Mouse (Mus musculus) heart, adult 8-10 months (tissue): Measurements from ENCODE around the gene Tigd4. TPM values are rescaled to one million over a fixed set of nuclear protein-coding genes. Genes with fewer than 3 reads are reported as not detected.
"Not testable (repeated sequence)": the region's sequence is repeated elsewhere in the genome, so short reads cannot be mapped to it uniquely, and the experiment has no call there.

Source experiments
- DNase-seq: peaks from one replicate; pipeline ENCODE4 v3.0.0; 2022; ENCODE audit warnings: low spot score
- total RNA-seq, 4 experiments: library from RNA; stranded (reverse); gene quantifications; 2 replicates each; pipeline ENCODE4 v1.2.4; 2022

Tigd4 gene
- total RNA-seq, result under 1 TPM in 2 of 4 experiments, not detected in 2; 0.09 to 0.11 TPM

GRCm38 (mm10) chr3:84593274-84593673, at the start of gene Tigd4:
Tigd4 (plus strand) TSS chr3:84593574.
- no peak for DNase-seq

GRCm38 (mm10) chr3:84547177-84547576, 46.2 kb upstream of the Tigd4 start:
- peak; percentile 11 for DNase-seq

GRCm38 (mm10) chr3:84555780-84556179, 37.6 kb upstream of the Tigd4 start:
- DNase-seq, result no peak

DNA sequence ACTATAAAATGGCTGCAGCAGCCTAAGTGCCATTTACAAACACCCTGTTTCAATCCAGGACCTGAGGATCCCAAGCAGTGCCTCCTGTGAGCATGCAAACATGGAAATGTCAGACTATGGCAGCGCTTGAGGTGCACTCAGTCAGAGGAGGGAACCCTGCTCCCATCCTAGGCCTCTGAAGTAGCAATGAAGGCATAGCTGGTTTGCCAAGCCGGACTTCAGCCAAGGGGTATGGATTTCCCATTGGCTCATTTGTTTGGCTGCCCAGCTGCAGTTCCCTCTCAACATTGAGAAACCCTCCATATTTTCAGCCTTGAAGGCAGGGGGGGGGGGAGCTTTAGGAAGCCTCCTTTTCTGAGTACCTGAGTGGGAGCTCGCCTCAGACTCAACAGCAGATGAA, 35.1 kb upstream of the Tigd4 start:
- DNase-seq, result no peak

DNA sequence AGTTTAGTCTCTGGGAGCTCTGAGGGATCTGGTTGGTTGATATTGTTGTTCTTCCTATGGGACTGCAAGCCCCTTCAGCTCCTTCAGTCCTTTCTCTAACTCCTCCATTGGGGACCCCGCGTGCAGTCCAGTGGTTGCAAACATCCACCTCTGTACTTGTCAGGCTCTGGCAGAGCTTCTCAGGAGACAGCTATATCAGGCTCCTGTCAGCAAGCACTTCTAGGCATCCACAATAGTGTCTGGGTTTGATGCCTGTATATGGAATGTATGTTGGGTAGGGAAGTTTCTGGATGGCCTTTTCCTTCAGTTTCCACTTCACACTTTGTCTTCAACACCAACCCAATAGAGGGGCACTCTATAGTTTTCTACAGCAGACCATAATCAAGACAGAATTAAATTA, 30.5 kb upstream of the Tigd4 start:
- not testable (repeated sequence) for DNase-seq

DNA sequence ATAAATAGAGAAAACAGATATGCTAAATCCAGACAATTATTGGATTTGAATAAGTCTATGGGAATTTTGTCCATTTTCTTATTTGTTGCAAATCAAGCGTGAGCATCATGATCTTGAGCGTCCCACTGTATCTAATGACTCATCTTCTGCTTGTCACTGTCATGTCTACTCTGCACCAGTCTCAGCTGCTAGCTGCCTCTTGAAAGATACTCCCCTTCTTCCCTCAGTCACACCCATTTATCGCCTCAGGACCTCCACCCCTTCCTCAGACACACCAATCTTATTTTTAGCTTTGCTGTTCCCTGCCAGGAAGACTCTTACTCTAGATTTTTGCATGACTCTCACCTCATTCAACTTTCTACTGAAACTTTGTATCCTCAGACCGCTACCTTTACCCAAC, 30.0 kb upstream of the Tigd4 start:
- no peak for DNase-seq

- DNase-seq, result peak; percentile 36
These were observed 24.8 kb upstream of the Tigd4 start for GRCm38 (mm10) chr3:84568540-84568939.

DNA sequence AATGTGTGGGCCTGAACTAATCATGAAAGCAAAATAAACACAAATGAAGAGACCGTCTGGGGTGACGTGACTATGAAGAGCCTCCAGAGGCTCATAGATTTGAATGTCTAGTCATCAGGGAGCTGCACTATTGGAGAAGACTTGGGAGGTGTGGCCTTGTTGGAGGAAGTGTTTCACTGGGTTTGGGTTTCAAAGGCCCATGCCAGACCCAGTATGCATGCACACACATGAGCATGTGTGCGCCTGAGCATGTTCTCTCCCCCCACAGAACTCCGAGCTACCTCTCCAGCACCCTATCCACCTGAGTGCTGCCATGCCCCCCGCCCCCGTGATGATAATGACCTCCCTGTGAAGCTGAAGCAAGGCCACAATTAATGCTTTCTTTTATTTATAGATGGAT, 23.8 kb upstream of the Tigd4 start:
- DNase-seq, result no peak

DNA sequence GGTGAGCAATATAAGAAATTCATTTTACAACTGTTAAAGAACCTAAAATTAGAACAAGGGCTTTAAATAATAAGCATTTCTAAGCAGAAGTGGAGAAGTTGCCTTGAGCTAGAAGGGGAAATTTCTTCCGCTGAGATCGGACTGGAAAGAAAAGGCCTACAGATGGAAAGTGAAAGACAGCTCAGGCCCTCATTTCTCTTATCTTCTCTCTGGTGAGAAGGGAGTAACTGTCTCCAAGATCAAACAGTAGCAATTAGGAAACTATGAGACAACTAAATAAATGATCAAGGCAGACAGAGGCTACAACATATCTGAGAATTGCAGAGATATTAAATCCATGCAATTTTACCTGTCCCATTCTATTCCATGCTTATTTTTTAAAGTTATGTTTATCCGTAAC, 22.9 kb upstream of the Tigd4 start:
- no peak for DNase-seq

- no peak for DNase-seq
These were observed 12.7 kb upstream of the Tigd4 start for GRCm38 (mm10) chr3:84580716-84581115.

GRCm38 (mm10) chr3:84581696-84582022, 11.7 kb upstream of the Tigd4 start:
- no peak for DNase-seq

DNA sequence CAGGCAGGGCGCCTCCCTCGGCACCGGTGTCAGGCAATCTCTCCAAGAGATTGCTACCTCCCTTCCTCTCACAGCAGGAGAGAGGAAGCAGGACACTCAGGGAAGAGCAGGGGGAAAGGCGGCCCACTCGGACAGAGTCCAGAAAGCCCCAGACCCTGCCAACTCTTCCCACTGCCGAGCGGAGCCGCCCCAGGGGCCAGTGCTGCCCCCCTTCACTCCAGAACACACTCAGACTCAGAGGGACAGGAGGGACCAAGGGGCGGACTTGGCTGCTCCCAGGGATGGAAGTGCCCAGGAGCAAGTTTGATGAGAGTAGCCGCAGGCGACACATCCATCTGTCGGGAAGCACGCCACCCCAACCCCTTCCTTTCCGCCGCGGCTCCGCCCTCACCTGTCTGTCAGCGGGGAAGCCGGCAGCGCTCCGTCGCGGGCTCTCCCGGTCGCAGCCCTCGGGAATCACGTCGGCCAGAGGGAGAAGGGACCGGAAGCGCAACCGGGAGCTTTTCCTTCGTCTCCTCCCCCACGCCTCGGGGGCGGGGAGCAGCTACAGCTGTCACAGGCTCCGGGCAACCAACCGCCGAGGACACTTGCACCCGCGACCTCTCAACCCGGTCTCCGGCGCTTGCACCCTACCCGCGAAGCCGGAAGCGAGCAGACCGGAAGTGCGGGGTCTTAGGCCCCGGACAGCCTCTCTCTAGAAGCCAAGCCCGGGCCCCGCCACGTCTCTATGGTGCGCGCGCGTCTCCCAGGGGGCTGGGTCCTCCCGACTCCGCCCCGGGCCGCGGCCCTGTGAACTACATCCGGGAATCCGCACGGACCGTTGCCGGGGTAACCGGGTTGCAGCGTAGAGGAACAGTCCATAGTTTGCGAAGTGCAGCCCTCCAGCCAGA, 11.1 kb upstream of the Tigd4 start, which contains the start of gene Arfip1:
TSS of gene Arfip1 (minus strand) at position 603 of the 890 bp plus-strand sequence.
- peak; percentile 95 for DNase-seq

DNA sequence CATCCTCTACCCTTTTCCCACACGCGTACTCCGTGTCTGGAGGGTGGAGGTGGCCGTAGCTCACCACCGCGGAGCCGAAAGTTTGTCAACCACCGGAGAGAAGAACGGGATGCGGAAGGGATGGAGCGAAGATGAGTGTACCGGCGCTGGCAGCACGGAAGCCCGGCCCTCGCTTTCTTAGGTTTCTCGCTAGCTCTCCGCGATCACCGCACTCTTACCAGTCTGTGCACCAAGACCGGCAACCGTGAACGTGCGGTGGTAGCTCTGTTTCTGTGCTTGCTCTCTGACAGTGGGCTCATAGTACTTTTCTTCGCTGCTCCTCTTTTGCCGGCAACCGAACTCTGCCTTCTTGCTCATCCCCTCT, 10.5 kb upstream of the Tigd4 start:
- no peak for DNase-seq

GRCm38 (mm10) chr3:84586736-84587135, 6.6 kb upstream of the Tigd4 start:
- DNase-seq, result no peak

- no peak for DNase-seq
These were observed 1.7 kb downstream of the Tigd4 start for GRCm38 (mm10) chr3:84594894-84595676.

- no peak for DNase-seq
These were observed 2.4 kb downstream of the Tigd4 start for GRCm38 (mm10) chr3:84595677-84596234.

DNA sequence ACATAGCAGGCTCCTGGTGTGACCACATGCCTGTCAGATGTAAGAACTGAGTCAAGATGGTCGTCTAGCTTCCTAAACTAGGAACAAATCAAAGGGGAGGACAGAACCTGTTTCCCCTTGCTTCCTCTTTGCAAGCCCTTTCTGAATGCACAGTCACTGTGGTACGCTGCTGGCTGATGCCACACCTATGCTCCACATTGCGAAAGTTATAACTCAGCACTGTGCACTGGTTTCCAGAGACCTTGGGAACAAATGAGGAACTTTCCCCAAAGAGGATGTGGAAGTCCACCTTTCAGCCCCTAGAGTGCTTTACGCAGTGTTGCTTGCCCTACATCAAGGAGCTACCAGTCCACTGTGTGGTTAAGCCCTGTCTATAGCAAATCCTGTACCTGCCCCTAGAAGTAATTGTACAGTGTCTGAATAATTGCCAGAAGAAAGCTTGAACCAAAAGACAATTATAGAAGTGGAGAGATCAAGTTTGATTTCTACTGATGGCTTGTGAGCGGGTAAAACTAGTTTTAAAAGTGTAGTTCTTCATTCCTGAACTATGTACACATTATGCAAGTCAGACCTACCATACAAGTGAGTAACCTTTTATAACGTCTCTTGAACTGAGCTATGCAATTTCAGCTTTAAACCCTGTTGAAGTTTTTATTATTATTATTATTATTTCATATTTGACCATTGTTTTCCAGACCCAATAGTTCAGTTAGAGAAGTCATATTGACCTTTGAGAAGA, 4.8 kb downstream of the Tigd4 start:
- no peak for DNase-seq

DNA sequence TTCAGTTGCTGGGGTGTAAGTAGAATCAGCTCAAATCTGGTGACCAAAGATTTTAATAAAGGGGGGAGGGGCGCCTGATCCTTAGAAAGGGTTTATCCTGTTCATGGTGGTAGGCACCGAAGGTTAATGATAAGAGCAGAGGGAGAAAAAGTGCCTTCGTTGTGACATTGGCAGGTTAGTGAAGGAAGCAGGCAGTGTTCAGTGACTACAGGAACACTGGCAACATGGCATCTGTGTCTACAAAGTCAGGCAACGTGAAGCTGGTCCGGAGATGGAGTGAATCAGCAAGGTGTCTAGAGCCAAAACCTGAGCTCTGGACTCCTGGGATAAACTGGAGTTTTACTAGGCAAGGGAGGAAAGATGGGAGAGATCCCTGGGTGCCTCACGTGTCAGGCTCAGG, 5.4 kb downstream of the Tigd4 start:
- DNase-seq, result no peak

DNA sequence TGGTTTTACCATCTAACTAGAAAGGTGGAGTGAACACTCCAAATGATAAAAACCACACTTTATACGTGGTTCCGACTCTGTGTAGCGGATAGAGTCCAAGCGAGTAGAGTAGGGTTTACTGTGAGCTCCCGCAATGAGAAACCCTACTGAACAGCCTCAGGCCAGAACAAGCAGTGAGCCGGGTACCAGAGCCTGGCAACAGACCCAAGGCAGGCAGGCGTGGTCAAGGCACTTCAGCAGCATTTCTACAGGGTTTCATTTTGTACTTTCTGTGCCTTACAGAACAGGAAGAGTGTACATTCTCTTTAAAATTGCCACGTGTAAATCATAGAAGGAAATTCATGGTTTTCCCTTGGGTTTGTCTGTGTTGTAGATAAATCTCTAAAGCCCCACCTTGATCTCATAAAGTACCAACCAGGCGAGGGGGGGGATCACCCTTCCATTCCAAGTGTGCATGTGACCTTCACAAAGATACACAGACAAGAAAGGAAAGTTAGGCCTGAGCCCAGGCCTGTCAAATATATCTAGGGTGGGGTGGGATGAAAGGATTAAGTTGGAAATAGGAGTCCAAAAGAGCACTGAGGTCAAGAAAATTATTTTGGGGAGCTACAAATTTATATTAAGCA, 8.6 kb downstream of the Tigd4 start:
- DNase-seq, result no peak

DNA sequence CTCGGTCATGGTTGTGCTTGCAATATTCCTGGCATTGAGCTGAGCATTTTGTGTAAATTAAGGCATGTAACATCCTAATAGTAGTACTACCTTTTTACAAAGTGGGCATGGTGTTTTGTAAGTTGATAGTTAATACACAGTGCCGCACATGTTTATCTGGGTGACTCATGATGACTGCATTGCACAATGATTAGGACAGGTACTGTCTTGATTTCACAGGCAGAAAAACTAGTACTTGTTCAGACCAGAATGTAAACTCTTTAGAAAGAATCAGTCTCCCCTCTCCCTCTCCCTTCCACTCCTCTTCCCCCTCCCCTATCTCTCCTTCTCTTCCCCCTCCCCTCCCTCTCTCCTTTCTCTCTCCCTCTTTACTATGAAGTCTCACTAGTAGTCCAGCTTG, 9.4 kb downstream of the Tigd4 start:
- DNase-seq, result no peak

DNA sequence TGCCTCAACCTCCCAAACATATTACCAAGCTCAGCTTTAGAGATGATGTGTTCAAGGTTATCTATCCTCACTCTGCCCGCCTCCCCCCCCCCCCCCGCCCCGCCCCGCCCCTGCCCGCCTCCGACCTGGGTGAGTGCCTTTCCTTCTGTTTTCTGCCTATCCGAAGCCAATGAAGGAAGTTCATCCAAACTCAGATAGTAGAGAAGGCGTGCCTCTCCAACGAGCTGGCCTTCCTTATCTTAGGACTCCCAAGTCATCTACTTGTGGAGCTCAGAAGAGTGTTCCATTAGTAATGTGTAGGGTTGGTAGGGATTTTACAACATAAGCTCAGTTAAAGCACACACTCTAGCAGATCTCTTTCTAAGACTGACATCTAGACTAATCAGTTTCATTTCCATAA, 9.8 kb downstream of the Tigd4 start:
- no peak for DNase-seq
